Mouse (Mus musculus) heart, postnatal 0 days (tissue): ENCODE measurements around the gene Rheb. TPM values are rescaled to one million over a fixed set of nuclear protein-coding genes. Genes with fewer than 3 reads are reported as not detected.
"Not testable (repeated sequence)": the region's sequence is repeated elsewhere in the genome, so short reads cannot be mapped to it uniquely, and the experiment has no call there.

ENCODE experiments used
- ATAC-seq: fragments of 200-750 bp; cut with Nextera tagmentation; 2 replicates; pipeline ENCODE4 v1.8.0; 2017; ENCODE audit warnings: low read depth, moderate number of reproducible peaks, moderate library complexity; ENCODE audit not compliant: insufficient read depth
- DNase-seq: peaks from one replicate; pipeline ENCODE4 v3.0.0-alpha.2; 2016; ENCODE audit warnings: low spot score
- H3K27ac ChIP-seq: fragments of 300-500 bp; sonication (generic); 2 replicates; pipeline ENCODE4 v1.5.1; 2014; ENCODE audit warnings: low read depth, mild to moderate bottlenecking
- H3K27me3 ChIP-seq: fragments of 300-500 bp; sonication (generic); 2 replicates; pipeline ENCODE4 v1.6.1; 2014; ENCODE audit warnings: low read length, mixed read lengths; ENCODE audit not compliant: control insufficient read depth, insufficient read depth
- H3K36me3 ChIP-seq: fragments of 300-500 bp; sonication (generic); replicated peaks from 2 replicates; pipeline ENCODE4 v1.6.1; 2014; ENCODE audit warnings: low read length, mixed read lengths; ENCODE audit not compliant: control insufficient read depth, insufficient read depth
- H3K4me1 ChIP-seq: fragments of 300-500 bp; sonication (generic); 2 replicates; pipeline ENCODE4 v1.6.1; 2014; ENCODE audit warnings: antibody characterized with exemption; ENCODE audit not compliant: control insufficient read depth, insufficient read depth
- H3K4me2 ChIP-seq: fragments of 300-500 bp; sonication (generic); 2 replicates; pipeline ENCODE4 v1.6.1; 2014; ENCODE audit warnings: low read depth, mild to moderate bottlenecking, low read length, moderate library complexity
- H3K4me3 ChIP-seq: fragments of 300-500 bp; sonication (generic); 2 replicates; pipeline ENCODE4 v1.5.1; 2014; ENCODE audit warnings: low read depth, low read length
- H3K9ac ChIP-seq: fragments of 300-500 bp; sonication (generic); replicated peaks from 2 replicates; pipeline ENCODE4 v1.6.1; 2014; ENCODE audit warnings: low read depth, low read length, mixed read lengths
- H3K9me3 ChIP-seq: fragments of 300-500 bp; sonication (generic); replicated peaks from 2 replicates; pipeline ENCODE4 v1.6.1; 2016; ENCODE audit warnings: low read length; ENCODE audit not compliant: control insufficient read depth
- CTCF ChIP-seq: IDR thresholded peaks from 2 replicates; pipeline ENCODE4 v1.5.1; 2016; ENCODE audit warnings: antibody characterized with exemption, control low read depth, low read depth
- EP300 ChIP-seq: IDR thresholded peaks from 2 replicates; pipeline ENCODE4 v1.6.1; 2016; ENCODE audit warnings: antibody characterized with exemption, low read depth
- WGBS: fragments of 180-500 bp; shearing (Covaris S2); extraction: QIAGEN DNeasy Blood & Tissue Kit; methylation state at CpG from one replicate; pipeline ENCODE4 v1.1.7; 2014; 5-methylcytosine and 5-hydroxymethylcytosine counted together
- polyA plus RNA-seq: library from polyadenylated mRNA; unstranded; fragments of >200 nt; fragmentation: Nextera tagmentation; extraction: Ambion mirVana; gene quantifications from 2 replicates; pipeline ENCODE4 v1.2.1, GENCODE M21; 2015
- total RNA-seq: library from RNA; depleted of rRNA; stranded (reverse); fragments of >200 nt; gene quantifications from 2 replicates; pipeline ENCODE4 v1.2.3, GENCODE M21; 2014; ENCODE audit warnings: low replicate concordance

The Rheb gene
- total and polyA plus RNA-seq, 2 experiments from 2014 or later = 101 to 250 TPM

DNA sequence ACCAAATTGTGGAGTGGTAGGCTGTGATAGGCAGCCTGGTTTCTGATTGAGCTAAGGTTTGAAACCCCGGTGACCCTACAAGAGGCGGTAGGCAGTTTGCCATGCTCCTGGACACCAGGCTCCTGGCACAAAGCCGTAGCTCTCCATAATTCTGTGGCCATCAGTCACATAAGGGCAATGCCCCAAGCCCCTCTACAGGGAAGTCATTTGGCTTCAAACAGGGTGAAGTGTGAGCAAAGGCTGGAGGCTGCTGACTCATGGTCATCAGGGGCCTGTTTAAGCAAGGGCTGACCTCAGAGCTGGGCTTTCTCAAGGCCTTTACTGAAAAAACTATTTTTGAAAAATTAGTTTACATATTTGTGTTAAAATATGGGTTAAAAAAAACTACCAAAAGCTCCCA, 11.8 kb upstream of the Rheb start:
- no peaks in the 10 kb centered on the region for H3K36me3 ChIP-seq
- DNase-seq = no peak
- no peaks in the 10 kb centered on the region for H3K9me3 ChIP-seq
- H3K4me1 ChIP-seq = peaks cover 8% of the 10 kb centered on the region
- 95% methylated on average over 3 of the region's 3 CpGs for WGBS
- H3K4me3 ChIP-seq = no peak overlapping the region
- ATAC-seq = no peak
- TF ChIP-seq EP300 (no peak), CTCF (no peak)
- no peak overlapping the region for H3K9ac ChIP-seq
- H3K27ac ChIP-seq = no peak overlapping the region
- no peak overlapping the region for H3K4me2 ChIP-seq
- no peaks in the 10 kb centered on the region for H3K27me3 ChIP-seq

DNA sequence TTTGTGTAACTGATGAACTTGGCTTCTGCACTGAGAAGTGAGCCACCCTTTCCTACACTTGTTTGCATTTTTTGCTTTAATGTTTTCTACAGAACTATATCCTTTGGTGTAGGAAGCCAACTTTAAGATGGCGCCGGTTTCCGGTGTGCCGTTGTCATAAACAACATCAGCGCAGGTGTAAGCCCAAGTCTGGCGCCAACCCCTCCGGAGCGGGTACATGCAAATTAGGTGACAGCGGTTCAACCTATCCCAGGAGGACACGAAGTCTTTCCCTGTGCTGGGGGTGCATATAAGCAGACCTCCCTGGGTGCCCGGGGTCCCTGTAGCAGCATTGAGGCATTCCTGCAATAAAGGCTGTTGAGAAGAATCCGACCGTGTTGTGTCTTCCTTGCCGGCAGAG, 5.8 kb upstream of the Rheb start:
- not testable (repeated sequence) for H3K9ac ChIP-seq, H3K36me3 ChIP-seq, H3K27ac ChIP-seq, H3K9me3 ChIP-seq, H3K4me3 ChIP-seq, H3K4me1 ChIP-seq, DNase-seq, H3K27me3 ChIP-seq, ATAC-seq, H3K4me2 ChIP-seq
- 83% methylated on average over 14 of the region's 14 CpGs for WGBS

DNA sequence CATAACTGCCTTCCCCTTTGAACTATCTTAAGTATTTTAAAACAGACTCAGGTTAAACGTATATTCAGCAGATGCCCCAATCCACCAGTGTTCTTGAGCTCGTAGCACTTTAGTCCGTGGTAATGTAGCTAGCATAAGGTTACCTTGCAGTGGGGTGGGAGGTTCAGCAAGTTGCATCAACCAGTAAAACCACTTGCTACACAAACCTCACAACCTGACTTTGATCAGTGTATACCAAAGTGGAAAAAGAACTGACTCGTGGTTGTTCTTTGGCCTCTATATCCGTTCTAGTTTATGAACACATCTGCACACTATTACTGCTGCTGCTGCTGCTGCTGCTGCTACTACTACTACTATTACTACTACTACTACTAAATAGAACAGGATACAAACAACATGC, 1.4 kb upstream of the Rheb start:
- TF ChIP-seq CTCF (no peak), EP300 (no peak)
- Histone ChIP-seq H3K36me3 (no peaks in the 10 kb centered on the region), H3K27me3 (no peaks in the 10 kb centered on the region), H3K27ac (peak overlapping the region; percentile 93; the same call in 1 of the 2 replicates), H3K9ac (no peak overlapping the region), H3K4me1 (peaks cover 22% of the 10 kb centered on the region), H3K9me3 (no peaks in the 10 kb centered on the region), H3K4me2 (no peak overlapping the region), H3K4me3 (no peak overlapping the region)
- WGBS = 92% methylated on average over 5 of the region's 5 CpGs
- ATAC-seq (no peak), DNase-seq (no peak)

DNA sequence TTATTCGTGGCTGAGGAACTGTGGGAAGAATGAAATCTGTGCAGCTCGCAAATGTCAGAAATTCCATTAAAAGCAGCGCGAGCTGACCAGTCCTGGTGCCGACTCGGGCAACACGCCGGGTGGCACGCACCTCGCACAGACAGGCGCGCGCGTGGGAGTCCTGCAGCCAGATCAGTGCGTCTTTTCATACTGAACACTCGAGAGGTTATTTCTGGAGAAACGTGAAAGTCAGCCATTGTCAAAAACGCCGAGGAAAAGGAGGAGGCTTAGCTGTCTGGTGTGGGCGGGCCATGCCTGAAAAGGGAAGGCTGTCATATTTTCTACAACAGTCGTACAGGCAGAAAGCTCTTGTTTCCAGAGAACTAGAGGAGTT, 665 bp upstream of the Rheb start:
- DNase-seq = no peak
- Histone ChIP-seq H3K4me1 (peaks cover 29% of the 10 kb centered on the region), H3K4me3 (peak overlapping the region; percentile 36), H3K36me3 (no peaks in the 10 kb centered on the region), H3K9me3 (no peaks in the 10 kb centered on the region), H3K4me2 (peak overlapping the region; percentile 58), H3K9ac (no peak overlapping the region), H3K27me3 (no peaks in the 10 kb centered on the region), H3K27ac (peak overlapping the region; percentile 93)
- 5% methylated on average over 21 of the region's 21 CpGs for WGBS
- TF ChIP-seq EP300 (no peak), CTCF (no peak)
- peak; percentile 1; the same call in 1 of the 2 replicates for ATAC-seq

DNA sequence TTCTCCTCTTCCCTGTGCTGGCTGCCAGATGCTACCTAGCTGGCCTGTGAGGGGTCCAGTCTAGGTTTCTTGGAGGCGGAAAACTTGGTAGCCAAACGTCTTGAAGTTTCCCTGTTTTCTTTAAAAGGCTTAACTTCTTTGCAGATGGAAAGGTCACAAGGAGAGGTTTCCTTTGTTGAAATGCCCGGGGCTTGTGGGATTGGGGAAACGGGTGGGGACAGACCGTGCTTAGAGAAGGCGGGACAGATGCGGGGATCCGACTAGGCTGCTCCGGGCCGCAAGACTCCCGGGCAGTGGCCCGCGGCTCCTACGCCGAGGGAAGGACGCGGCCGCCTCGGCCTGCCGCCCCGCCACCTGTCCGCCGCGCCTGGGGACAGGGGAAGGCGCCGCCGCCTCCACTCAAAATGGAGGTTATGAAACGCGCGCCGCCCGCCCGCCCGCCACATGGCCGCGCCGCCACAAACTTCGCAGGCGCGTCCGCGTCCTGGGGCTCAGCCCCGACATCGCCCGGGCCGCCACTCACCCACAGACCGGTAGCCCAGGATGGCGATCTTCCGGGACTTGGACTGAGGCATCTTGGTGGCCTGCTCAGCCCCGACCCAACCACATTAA, 656 bp downstream of the Rheb start:
- DNase-seq (peak; percentile 44), ATAC-seq (peak; percentile 12)
- Histone ChIP-seq H3K4me2 (peak overlapping the region; percentile 86), H3K9me3 (no peaks in the 10 kb centered on the region), H3K4me3 (peak overlapping the region; percentile 94), H3K9ac (peak overlapping the region; percentile 99), H3K27me3 (no peaks in the 10 kb centered on the region), H3K4me1 (peaks cover 33% of the 10 kb centered on the region), H3K36me3 (no peaks in the 10 kb centered on the region), H3K27ac (peak overlapping the region; percentile 100)
- TF ChIP-seq CTCF (no peak), EP300 (no peak)
- 1% methylated on average over 33 of the region's 50 CpGs for WGBS

DNA sequence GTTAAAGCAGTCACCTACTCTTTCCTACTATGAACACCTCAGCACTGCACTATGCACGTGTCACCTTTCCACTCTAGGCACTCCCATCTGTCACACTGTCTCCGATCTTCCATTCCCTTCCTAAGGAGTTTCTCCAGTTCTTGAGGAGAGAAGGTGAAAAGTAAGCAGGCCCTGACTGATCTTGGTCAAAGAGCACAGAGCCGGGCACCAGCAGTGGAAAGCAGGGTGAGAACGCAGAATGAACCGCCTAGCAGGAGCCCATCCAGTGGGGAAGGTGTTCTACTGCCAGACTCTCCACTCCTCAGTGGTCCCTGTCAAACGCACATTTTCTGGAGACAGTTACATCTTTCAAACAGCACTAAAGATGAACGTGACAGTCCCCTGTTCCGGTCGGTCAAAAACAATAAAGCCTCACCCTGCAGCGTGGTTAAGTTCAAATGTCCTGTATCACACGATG, 1.4 kb downstream of the Rheb start:
- Histone ChIP-seq H3K9me3 (no peaks in the 10 kb centered on the region), H3K27me3 (no peaks in the 10 kb centered on the region), H3K27ac (peak overlapping the region; percentile 100), H3K4me3 (peak overlapping the region; percentile 94), H3K36me3 (no peaks in the 10 kb centered on the region), H3K4me1 (peaks cover 33% of the 10 kb centered on the region), H3K4me2 (peak overlapping the region; percentile 86), H3K9ac (peak overlapping the region; percentile 99)
- no peak for DNase-seq
- no peak for TF ChIP-seq CTCF
- no peak for ATAC-seq
- 5% methylated on average over 11 of the region's 11 CpGs for WGBS
